Mouse (Mus musculus) G1E (cell line): Measurements from ENCODE around the gene Cdc14b.

Experiments used
- CTCF ChIP-seq: IDR thresholded peaks from 2 replicates; pipeline ENCODE4 v1.5.1; 2012; ENCODE audit warnings: low read depth, low read length, inconsistent platforms, mixed read lengths
- GATA1 ChIP-seq: IDR thresholded peaks from 2 replicates; pipeline ENCODE4 v1.6.1; 2012; ENCODE audit warnings: borderline replicate concordance, low read length, inconsistent platforms, mixed read lengths
- POLR2AphosphoS5 ChIP-seq: IDR thresholded peaks from 2 replicates; pipeline ENCODE4 v1.6.1; 2012; ENCODE audit warnings: low read depth, low read length, inconsistent platforms; ENCODE audit not compliant: insufficient replicate concordance

DNA sequence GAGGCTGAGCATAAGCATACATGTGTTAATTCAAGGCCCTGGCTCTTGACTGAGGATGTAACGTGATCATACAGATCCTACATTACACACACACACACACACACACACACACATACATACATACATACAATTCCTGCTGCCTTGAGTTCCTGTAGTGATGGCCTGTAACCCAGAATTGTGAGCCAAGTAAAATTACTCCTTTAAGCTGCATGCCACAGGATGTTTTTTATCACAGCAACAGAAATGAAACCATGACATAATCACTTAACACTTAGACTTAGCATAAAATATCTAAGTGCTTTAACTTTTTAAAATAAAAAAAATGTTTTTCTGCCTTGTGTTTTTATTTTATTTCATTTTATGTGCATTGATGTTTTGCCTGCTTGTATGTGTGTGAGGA lies 24.0 kb upstream of the Cdc14b start:
- TF ChIP-seq CTCF: no peak
- TF ChIP-seq GATA1: no peak
- no peak for TF ChIP-seq POLR2AphosphoS5
